Mouse (Mus musculus) G1E (cell line): ENCODE measurements at regions not wholly inside any gene's neighbourhood (a gene's known extent, or its start where the extent isn't known, plus 50 kb on each side); places are given as distances from the start of the nearest gene placed in this dataset.

Source experiments
- ATAC-seq: 2 replicates; pipeline ENCODE4 v1.8.0; 2016; ENCODE audit warnings: mild to moderate bottlenecking; ENCODE audit not compliant: insufficient number of reproducible peaks, poor library complexity, low FRiP score, severe bottlenecking; ENCODE audit errors: extremely low read depth
- DNase-seq: peaks from one replicate; pipeline ENCODE4 v3.0.0; 2012; ENCODE audit warnings: low spot score
- H3K27me3 ChIP-seq: 2 replicates; pipeline ENCODE4 v1.6.1; 2012; ENCODE audit warnings: mild to moderate bottlenecking, low read length, inconsistent platforms; ENCODE audit not compliant: insufficient read depth
- H3K36me3 ChIP-seq: replicated peaks from 2 replicates; pipeline ENCODE3; 2012; ENCODE audit warnings: mild to moderate bottlenecking, inconsistent platforms
- H3K4me1 ChIP-seq: 2 replicates; pipeline ENCODE4 v1.6.1; 2012; ENCODE audit warnings: low read depth, low read length, inconsistent platforms, mixed read lengths; ENCODE audit not compliant: insufficient read depth
- H3K4me3 ChIP-seq: 2 replicates; pipeline ENCODE4 v1.5.1; 2012; ENCODE audit warnings: low read depth, mild to moderate bottlenecking, inconsistent platforms, low read length, moderate library complexity, mixed read lengths
- H3K9me3 ChIP-seq: replicated peaks from 2 replicates; pipeline ENCODE4 v1.6.1; 2012; ENCODE audit warnings: inconsistent platforms
- CTCF ChIP-seq: IDR thresholded peaks from 2 replicates; pipeline ENCODE4 v1.5.1; 2012; ENCODE audit warnings: low read depth, low read length, inconsistent platforms, mixed read lengths
- GATA1 ChIP-seq: IDR thresholded peaks from 2 replicates; pipeline ENCODE4 v1.6.1; 2012; ENCODE audit warnings: borderline replicate concordance, low read length, inconsistent platforms, mixed read lengths
- GATA2 ChIP-seq: IDR thresholded peaks from 2 replicates; pipeline ENCODE4 v1.6.1; 2012; ENCODE audit warnings: low read depth, low read length, inconsistent platforms, borderline replicate concordance
- POLR2AphosphoS5 ChIP-seq: IDR thresholded peaks from 2 replicates; pipeline ENCODE4 v1.6.1; 2012; ENCODE audit warnings: low read depth, low read length, inconsistent platforms; ENCODE audit not compliant: insufficient replicate concordance
- TAL1 ChIP-seq: conservative IDR thresholded peaks from 2 replicates; pipeline ENCODE4 v1.6.1; 2012; ENCODE audit warnings: low read depth, low read length, inconsistent platforms, mixed read lengths

DNA sequence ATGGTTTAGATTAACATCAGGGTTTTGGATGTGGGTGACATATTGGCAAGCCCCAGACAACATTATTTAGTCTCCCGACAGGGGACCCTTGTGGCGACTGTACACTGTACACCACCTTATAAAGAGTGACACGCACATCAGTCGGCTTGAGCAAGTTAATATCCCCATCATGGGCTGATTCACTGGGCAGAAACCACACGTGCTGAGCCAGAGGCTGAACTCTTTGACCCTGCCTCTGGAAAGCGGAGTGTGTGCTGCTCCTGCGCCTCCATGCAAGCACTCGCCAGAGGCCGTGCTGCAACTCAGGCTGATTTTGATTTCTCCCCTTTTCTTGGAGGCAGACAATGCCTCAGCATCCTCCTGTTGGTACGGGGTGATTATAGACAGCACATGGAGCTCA, 125.2 kb upstream of the Msx2 start:
- DNase-seq (no peak), ATAC-seq (no peak)
- H3K4me3 ChIP-seq = no peak overlapping the region
- H3K9me3 ChIP-seq = peaks cover 74% of the 10 kb centered on the region
- no peaks in the 10 kb centered on the region for H3K4me1 ChIP-seq
- no peak for TF ChIP-seq TAL1
- TF ChIP-seq GATA1 = no peak
- TF ChIP-seq POLR2AphosphoS5 = no peak
- TF ChIP-seq CTCF = no peak
- TF ChIP-seq GATA2 = no peak
- no peaks in the 10 kb centered on the region for H3K36me3 ChIP-seq
- H3K27me3 ChIP-seq = no peaks in the 10 kb centered on the region

DNA sequence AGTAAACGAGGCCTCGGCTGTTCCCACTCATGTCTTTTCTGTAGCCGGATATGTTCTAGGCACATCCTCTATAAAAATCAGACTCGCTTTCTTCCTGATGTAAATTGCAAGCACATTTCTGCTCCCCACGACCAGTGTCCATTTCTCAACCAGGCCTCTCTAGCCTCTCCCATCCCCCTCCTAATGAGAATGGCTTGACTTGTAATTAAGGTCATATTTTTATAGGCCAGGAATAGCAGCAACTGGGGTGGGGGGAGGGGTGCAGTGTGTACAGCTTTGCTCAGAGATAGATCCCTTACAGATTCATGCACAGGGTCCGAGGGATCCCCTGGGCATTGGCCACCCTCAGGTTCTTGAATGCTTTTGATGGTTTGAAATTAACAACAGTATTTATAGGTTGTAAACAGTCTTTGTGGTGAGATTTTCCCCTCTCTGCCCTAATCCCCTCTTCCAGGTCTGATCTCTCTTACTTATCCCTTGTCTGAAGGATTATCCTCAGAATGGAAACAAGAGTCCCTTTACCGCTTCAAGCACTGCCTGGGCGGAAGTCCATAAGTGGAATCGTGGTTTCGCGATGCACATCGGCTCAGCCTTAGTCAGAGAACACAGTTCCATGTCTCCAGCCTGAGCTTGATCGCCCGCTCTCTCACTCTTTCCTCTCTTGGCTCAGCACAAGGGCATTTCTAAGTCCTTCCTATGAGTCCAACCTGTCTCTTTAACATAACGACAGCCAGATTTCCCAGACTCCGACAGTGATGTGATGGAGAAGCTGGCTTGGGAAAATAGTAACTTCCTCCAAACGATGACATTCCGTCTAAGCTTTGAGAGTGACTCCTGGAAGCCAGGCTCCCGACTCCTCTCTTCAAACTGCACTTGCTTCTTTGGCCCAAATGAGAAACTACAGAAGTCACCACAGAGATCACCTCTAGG, 124.3 kb upstream of the Msx2 start:
- DNase-seq = no peak
- TF ChIP-seq GATA2 = no peak
- TF ChIP-seq GATA1 = no peak
- no peak for TF ChIP-seq POLR2AphosphoS5
- Histone ChIP-seq H3K4me1 (no peaks in the 10 kb centered on the region), H3K27me3 (no peaks in the 10 kb centered on the region), H3K4me3 (no peak overlapping the region), H3K36me3 (no peaks in the 10 kb centered on the region), H3K9me3 (peaks cover 67% of the 10 kb centered on the region)
- no peak for ATAC-seq

DNA sequence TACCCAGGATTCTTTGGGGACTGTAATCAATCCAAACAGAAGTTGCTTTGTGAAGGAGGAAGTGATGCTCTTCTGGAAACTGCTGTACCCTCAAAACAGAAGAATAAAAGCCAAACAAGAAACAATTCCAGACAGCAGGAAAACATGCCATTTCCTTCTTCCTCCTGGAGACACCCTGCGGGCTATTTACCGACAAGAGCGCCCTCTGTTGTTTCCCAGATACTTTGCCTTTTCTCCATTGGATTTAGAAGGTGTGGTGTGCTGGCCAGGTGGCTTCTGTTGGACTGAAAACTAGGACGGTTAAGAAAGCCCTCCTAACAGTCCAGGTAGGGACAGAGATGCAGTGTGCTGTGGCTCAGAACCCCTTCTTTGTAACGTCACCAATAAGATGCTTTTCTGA, 119.9 kb upstream of the Msx2 start:
- no peaks in the 10 kb centered on the region for H3K4me1 ChIP-seq
- no peaks in the 10 kb centered on the region for H3K36me3 ChIP-seq
- no peak for ATAC-seq
- H3K9me3 ChIP-seq = peaks cover 53% of the 10 kb centered on the region
- no peak overlapping the region for H3K4me3 ChIP-seq
- H3K27me3 ChIP-seq = no peaks in the 10 kb centered on the region
- no peak for TF ChIP-seq POLR2AphosphoS5
- no peak for TF ChIP-seq GATA2
- no peak for TF ChIP-seq GATA1
- no peak for TF ChIP-seq CTCF
- no peak for TF ChIP-seq TAL1
- no peak for DNase-seq

DNA sequence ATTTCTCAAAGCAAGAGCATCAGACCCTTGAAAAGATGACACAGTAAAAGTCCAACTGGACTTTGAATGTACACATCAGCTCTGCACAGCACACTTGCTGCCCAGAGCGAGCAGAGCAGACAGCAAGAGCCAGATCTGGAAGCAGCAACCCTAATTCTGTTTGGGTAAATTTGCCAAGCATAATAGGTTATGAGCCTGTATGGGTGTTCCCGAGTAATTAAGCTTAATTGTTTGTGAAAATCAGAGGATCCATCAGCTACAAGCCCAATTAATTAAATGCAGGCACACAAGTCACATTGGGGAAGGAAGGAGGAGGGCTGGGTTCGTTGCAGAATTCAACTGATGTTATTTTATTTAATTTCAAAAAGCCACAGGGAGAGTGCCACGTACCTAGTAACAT, 113.9 kb upstream of the Msx2 start:
- H3K4me1 ChIP-seq = no peaks in the 10 kb centered on the region
- H3K36me3 ChIP-seq = no peaks in the 10 kb centered on the region
- no peak for TF ChIP-seq GATA1
- no peak for TF ChIP-seq TAL1
- TF ChIP-seq GATA2 = no peak
- no peak for TF ChIP-seq POLR2AphosphoS5
- no peak for TF ChIP-seq CTCF
- no peak overlapping the region for H3K4me3 ChIP-seq
- no peak for ATAC-seq
- DNase-seq = no peak
- no peaks in the 10 kb centered on the region for H3K27me3 ChIP-seq
- H3K9me3 ChIP-seq = peaks cover 65% of the 10 kb centered on the region

DNA sequence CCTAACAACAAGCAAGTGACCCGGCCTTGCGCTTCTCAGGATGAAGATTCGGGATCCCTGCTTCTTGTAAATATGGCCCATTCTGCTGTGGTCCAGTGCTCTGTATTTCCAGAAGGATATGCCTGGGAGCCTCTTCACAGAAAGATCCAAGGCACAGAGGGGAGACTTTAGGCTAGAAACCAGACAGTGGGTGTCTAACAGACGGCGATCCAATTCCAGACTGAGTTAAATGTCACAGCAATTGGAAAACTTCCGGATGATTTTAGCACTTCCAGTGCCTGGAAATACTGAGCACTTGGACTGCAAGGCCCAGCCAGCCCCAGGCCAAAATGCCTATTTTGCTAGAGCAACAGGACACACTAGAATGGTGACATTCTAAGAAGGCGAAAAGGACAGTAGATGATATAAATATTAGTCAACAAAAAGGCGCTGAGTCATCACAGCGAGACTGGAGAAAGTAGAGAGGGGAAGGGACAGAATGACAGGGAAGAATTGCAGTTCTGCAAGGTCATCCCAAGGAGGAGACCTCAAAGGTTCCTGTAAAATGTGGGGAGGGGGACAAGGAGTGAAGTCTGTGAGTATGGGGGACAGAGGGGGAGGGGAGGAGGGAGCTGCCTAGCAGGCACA, 111.7 kb upstream of the Msx2 start:
- ATAC-seq = no peak
- Histone ChIP-seq H3K9me3 (peaks cover 66% of the 10 kb centered on the region), H3K4me1 (no peaks in the 10 kb centered on the region), H3K36me3 (no peaks in the 10 kb centered on the region), H3K4me3 (no peak overlapping the region), H3K27me3 (no peaks in the 10 kb centered on the region)
- DNase-seq = no peak
- TF ChIP-seq CTCF = no peak
- TF ChIP-seq TAL1 = no peak
- TF ChIP-seq GATA1 = no peak
- no peak for TF ChIP-seq GATA2
- no peak for TF ChIP-seq POLR2AphosphoS5

DNA sequence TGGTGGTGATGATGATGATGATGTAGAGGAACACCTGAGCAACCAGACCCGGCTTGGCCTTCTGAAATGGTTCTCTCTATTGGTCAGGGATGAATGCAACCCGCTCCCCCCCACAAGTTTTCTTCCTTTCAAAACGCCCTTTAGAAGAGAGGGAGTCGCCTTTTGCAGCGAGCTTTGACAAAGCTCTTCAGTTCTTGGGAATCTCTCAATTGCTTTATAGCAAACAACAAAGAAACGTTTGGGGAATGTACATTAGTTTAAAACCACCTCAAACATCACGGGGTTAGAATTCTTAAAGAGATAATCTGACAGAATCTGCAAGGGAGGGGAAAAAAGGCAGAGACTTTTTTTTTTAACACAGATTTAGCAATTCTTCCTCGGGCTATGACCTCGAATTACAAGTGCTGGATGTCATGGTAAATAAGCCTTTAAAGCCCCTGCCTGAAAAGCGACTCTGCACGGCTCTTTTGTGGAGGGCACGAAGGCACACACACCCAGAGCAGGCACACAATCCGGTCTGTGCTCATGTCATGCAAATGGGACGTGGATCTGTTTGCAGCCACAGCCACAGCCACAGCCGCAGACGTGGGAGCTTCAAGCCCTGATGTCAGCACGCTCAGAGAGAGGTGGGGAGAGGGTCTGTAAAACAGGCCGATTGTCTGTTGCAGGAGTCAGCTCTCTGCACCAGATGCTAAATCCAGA, 81.2 kb upstream of the Msx2 start:
- no peak for TF ChIP-seq POLR2AphosphoS5
- TF ChIP-seq CTCF = no peak
- no peak for TF ChIP-seq GATA2
- no peak for TF ChIP-seq TAL1
- TF ChIP-seq GATA1 = no peak
- Histone ChIP-seq H3K9me3 (peaks cover 70% of the 10 kb centered on the region), H3K36me3 (no peaks in the 10 kb centered on the region), H3K4me1 (no peaks in the 10 kb centered on the region), H3K4me3 (no peak overlapping the region), H3K27me3 (no peaks in the 10 kb centered on the region)
- DNase-seq = no peak
- ATAC-seq = no peak
